Mouse (Mus musculus) common myeloid progenitor, adult 5-6 weeks (primary cell): ENCODE results near the gene Fam187a. TPM values are rescaled to one million over a fixed set of nuclear protein-coding genes. Genes with fewer than 3 reads are reported as not detected.

Source experiments
- ATAC-seq: replicated peaks from 2 replicates; pipeline ENCODE4 v1.8.0; 2016; ENCODE audit warnings: low read depth, mild to moderate bottlenecking, moderate TSS enrichment, inconsistent platforms; ENCODE audit not compliant: poor library complexity, severe bottlenecking
- total RNA-seq: library from RNA; stranded (forward); fragments of 200-1000, 187-1606 nt; gene quantifications from 2 replicates; pipeline ENCODE4 v1.2.3, GENCODE M21; 2017

The Fam187a gene
- not detected in 2 replicates for total RNA-seq

GRCm38 (mm10) chr11:102884616-102885219, at the start of gene Fam187a:
Fam187a (plus strand) TSS chr11:102885169.
- ATAC-seq = no peak

GRCm38 (mm10) chr11:102835549-102835948, 49.4 kb upstream of the Fam187a start, which contains the start of gene Higd1b:
Higd1b (plus strand) TSS chr11:102835849.
- ATAC-seq = no peak

- ATAC-seq = no peak
Observed at GRCm38 (mm10) chr11:102836146-102836545, 48.8 kb upstream of the Fam187a start.

- ATAC-seq = no peak
Observed at GRCm38 (mm10) chr11:102837385-102837784, 47.6 kb upstream of the Fam187a start.

GRCm38 (mm10) chr11:102838126-102838525, 46.8 kb upstream of the Fam187a start:
- ATAC-seq = no peak

GRCm38 (mm10) chr11:102838616-102839150, 46.3 kb upstream of the Fam187a start:
- ATAC-seq = no peak

GRCm38 (mm10) chr11:102845926-102846325, 39.0 kb upstream of the Fam187a start:
- ATAC-seq = no peak

- peak; percentile 68; the same call in 1 of the 2 replicates for ATAC-seq
Observed at GRCm38 (mm10) chr11:102851883-102852282, 33.1 kb upstream of the Fam187a start.

GRCm38 (mm10) chr11:102853760-102854159, 31.2 kb upstream of the Fam187a start:
- ATAC-seq = 0 out of 2 replicates have a peak, but pooled peaks have one; percentile 47

GRCm38 (mm10) chr11:102855941-102856340, 29.0 kb upstream of the Fam187a start:
- ATAC-seq = no peak

- ATAC-seq = no peak
Observed at GRCm38 (mm10) chr11:102858951-102859350, 26.0 kb upstream of the Fam187a start.

GRCm38 (mm10) chr11:102859933-102860332, 25.0 kb upstream of the Fam187a start:
- ATAC-seq = no peak

GRCm38 (mm10) chr11:102864272-102864671, 20.7 kb upstream of the Fam187a start:
- peak; percentile 77; the same call in 1 of the 2 replicates for ATAC-seq

- no peak for ATAC-seq
Observed at GRCm38 (mm10) chr11:102874801-102875334, 10.1 kb upstream of the Fam187a start.

GRCm38 (mm10) chr11:102879558-102879957, 5.4 kb upstream of the Fam187a start:
- ATAC-seq = no peak

- ATAC-seq = peak; percentile 87
Observed at GRCm38 (mm10) chr11:102880585-102881313, 4.2 kb upstream of the Fam187a start, which contains the start of the genes Eftud2 and Ccdc103. Eftud2 (minus strand) TSS chr11:102880985. Ccdc103 (plus strand) TSS chr11:102881204.

GRCm38 (mm10) chr11:102881314-102882198, 3.4 kb upstream of the Fam187a start:
- ATAC-seq = no peak

GRCm38 (mm10) chr11:102887433-102887832, 2.5 kb downstream of the Fam187a start:
- no peak for ATAC-seq

- no peak for ATAC-seq
Observed at GRCm38 (mm10) chr11:102888135-102888534, 3.2 kb downstream of the Fam187a start.

GRCm38 (mm10) chr11:102890096-102890495, 5.1 kb downstream of the Fam187a start:
- ATAC-seq = no peak
